Mouse (Mus musculus) neural tube, embryonic 11.5 days (tissue): ENCODE data around the gene Mad1l1. TPM values are rescaled to one million over a fixed set of nuclear protein-coding genes. Genes with fewer than 3 reads are reported as not detected.

Source experiments
- ATAC-seq: fragments of 200-750 bp; cut with Nextera tagmentation; 2 replicates; pipeline ENCODE4 v1.8.0; 2017; ENCODE audit warnings: moderate number of reproducible peaks, mild to moderate bottlenecking, moderate TSS enrichment, moderate library complexity; ENCODE audit not compliant: insufficient read depth, low FRiP score, low TSS enrichment
- DNase-seq: peaks from one replicate; pipeline ENCODE4 v3.0.0-alpha.2; 2015; ENCODE audit warnings: low spot score
- H3K27ac ChIP-seq: fragments of 300-500 bp; sonication (generic); 2 replicates; pipeline ENCODE4 v1.5.1; 2014; ENCODE audit warnings: low read depth, mild to moderate bottlenecking, low read length
- H3K27me3 ChIP-seq: fragments of 300-500 bp; sonication (generic); 2 replicates; pipeline ENCODE4 v1.6.1; 2014; ENCODE audit warnings: mild to moderate bottlenecking, low read length, mixed read lengths; ENCODE audit not compliant: control insufficient read depth, insufficient read depth
- H3K36me3 ChIP-seq: fragments of 300-500 bp; sonication (generic); 2 replicates; pipeline ENCODE4 v1.6.1; 2014; ENCODE audit warnings: mild to moderate bottlenecking, low read length, moderate library complexity, mixed read lengths; ENCODE audit not compliant: control insufficient read depth, insufficient read depth
- H3K4me1 ChIP-seq: fragments of 300-500 bp; sonication (generic); 2 replicates; pipeline ENCODE4 v1.6.1; 2014; ENCODE audit warnings: low read length, mixed read lengths; ENCODE audit not compliant: control insufficient read depth, insufficient read depth
- H3K4me2 ChIP-seq: fragments of 300-500 bp; sonication (generic); 2 replicates; pipeline ENCODE4 v1.6.1; 2014; ENCODE audit warnings: low read depth, mild to moderate bottlenecking, moderate library complexity
- H3K4me3 ChIP-seq: fragments of 300-500 bp; sonication (generic); 2 replicates; pipeline ENCODE4 v1.5.1; 2014; ENCODE audit warnings: low read depth, low read length
- H3K9ac ChIP-seq: fragments of 300-500 bp; sonication (generic); 2 replicates; pipeline ENCODE4 v1.6.1; 2014; ENCODE audit warnings: mild to moderate bottlenecking, low read length
- H3K9me3 ChIP-seq: fragments of 300-500 bp; sonication (generic); 2 replicates; pipeline ENCODE4 v1.6.1; 2016; ENCODE audit warnings: low read length; ENCODE audit not compliant: control insufficient read depth
- WGBS: fragments of 180-500 bp; shearing (Covaris S2); extraction: QIAGEN DNeasy Blood & Tissue Kit; methylation state at CpG from one replicate; pipeline ENCODE4 v1.1.7; 2014; 5-methylcytosine and 5-hydroxymethylcytosine counted together
- polyA plus RNA-seq: library from polyadenylated mRNA; unstranded; fragments of >200 nt; fragmentation: Nextera tagmentation; extraction: Ambion mirVana; gene quantifications from 2 replicates; pipeline ENCODE4 v1.2.1, GENCODE M21; 2014

Gene Mad1l1
- polyA plus RNA-seq, 1 experiment from 2014 or later: 51.9 TPM

DNA sequence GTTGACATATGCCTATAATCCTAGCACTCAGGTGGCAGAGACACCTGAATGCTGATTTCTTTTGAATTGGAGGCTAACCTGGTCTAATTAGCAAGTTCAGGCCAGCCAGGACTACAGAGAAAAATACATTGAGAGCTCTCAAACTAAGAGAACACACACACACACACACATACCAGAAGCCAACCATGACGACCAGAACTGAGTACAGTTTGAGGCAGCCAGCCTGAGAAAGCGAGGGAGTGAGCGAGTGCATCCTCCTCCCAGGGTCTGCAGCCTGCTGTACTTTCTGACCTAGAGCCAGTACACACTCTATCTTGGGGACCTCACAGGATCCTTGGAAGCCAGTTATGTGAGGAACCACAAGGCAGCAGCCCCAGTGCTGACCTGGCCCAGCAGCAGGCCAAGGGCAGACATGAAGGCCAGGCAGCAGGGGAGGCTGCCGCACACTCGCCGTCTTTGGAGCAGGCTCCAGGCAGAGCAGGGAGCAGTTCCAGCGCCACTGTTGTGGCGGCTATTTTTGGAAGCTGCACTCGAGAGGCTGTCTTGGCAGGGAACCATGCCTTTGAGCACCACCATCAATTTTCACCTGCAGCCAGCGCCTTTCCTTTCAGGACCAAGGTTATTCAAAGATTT is 143.2 kb downstream of the Mad1l1 start:
- DNase-seq (no peak), ATAC-seq (no peak)
- no peaks in the 10 kb centered on the region for H3K27me3 ChIP-seq
- H3K36me3 ChIP-seq: no peaks in the 10 kb centered on the region
- H3K4me3 ChIP-seq: no peak overlapping the region
- no peaks in the 10 kb centered on the region for H3K9me3 ChIP-seq
- H3K4me2 ChIP-seq: no peak overlapping the region
- 75% methylated on average over 10 of the region's 10 CpGs for WGBS
- no peak overlapping the region for H3K9ac ChIP-seq
- no peak overlapping the region for H3K27ac ChIP-seq
- peaks cover 7% of the 10 kb centered on the region for H3K4me1 ChIP-seq

DNA sequence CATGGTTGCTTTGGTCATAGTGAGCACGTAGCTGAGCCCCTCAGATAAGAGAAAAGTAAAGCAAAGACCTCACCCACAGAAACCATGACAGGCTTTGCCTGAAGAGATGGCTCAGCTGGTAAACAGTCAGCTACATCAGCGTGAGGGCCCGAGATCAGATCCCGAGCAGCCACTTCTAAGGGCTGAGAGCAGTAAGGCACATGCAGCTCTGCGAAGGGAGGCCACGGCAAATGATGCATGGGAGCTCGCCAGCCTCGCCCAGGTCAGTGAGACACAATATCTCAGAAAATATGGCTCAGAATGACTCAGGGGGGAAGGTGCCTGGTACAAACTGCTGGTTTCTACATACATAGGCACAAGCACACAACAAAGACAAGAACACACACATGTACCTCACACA is 143.8 kb downstream of the Mad1l1 start:
- no peak overlapping the region for H3K4me2 ChIP-seq
- H3K36me3 ChIP-seq: no peaks in the 10 kb centered on the region
- WGBS: 83% methylated on average over 8 of the region's 8 CpGs
- DNase-seq (no peak), ATAC-seq (no peak)
- H3K9ac ChIP-seq: no peak overlapping the region
- H3K9me3 ChIP-seq: no peaks in the 10 kb centered on the region
- H3K27ac ChIP-seq: no peak overlapping the region
- no peaks in the 10 kb centered on the region for H3K27me3 ChIP-seq
- no peak overlapping the region for H3K4me3 ChIP-seq
- peaks cover 7% of the 10 kb centered on the region for H3K4me1 ChIP-seq

DNA sequence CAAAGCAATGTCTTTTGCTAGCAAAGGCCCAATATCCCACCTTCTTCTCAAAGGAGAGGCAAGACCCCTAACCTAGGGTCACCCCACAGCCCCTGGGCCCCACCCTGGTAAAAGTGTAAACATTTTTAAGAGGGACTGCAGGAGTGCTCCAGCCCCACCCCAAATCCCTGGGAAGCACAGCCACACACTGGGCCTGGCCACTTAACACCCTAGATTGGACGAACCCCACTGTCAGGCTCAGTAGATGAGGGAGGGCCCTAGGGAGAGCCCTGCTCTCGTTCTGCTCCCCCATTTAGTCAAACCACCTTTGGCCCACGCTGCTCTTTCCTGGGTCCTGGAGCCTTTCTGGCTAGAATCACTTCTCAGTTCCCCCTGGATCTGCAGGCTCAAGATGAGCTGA is 145.0 kb downstream of the Mad1l1 start:
- Histone ChIP-seq H3K27me3 (no peaks in the 10 kb centered on the region), H3K36me3 (no peaks in the 10 kb centered on the region), H3K9ac (no peak overlapping the region), H3K27ac (no peak overlapping the region), H3K9me3 (no peaks in the 10 kb centered on the region), H3K4me3 (no peak overlapping the region), H3K4me2 (no peak overlapping the region), H3K4me1 (peaks cover 7% of the 10 kb centered on the region)
- WGBS: 57% methylated on average over 3 of the region's 3 CpGs
- ATAC-seq (no peak), DNase-seq (no peak)

DNA sequence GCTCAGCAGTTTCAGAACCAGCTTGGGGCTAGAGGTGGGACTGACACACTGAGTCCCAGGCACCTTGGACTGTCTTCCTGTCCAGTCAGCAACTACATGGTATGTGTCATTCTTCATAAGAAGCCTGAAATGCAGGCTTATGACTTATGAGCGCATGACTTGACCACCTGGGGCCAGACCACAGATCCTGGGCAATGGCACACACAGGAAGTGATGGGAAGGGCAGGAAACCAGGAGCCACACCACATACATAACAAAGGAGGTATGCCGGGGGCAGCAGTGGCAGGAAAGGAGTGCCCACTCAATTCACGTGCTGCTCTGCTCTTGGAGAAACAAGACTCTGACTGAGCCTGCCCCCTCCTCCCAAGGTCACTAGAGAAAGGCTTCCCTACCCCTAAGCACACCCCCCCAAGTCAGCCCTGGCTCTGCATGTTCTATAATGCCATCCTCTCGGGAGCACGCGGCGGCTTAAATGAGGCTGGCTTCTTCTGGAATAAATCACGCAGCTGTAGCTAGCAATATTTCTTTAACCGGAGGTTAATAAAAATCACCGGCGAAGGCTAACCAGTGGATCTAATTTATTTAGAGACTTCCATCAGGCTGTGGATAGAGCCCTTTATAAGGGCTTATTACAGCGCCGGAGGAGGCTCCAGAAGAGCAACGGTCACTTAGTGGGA is 146.4 kb downstream of the Mad1l1 start:
- no peaks in the 10 kb centered on the region for H3K36me3 ChIP-seq
- DNase-seq (peak; percentile 27), ATAC-seq (no peak)
- no peak overlapping the region for H3K4me2 ChIP-seq
- H3K27me3 ChIP-seq: no peaks in the 10 kb centered on the region
- H3K4me1 ChIP-seq: peaks cover 7% of the 10 kb centered on the region
- H3K9ac ChIP-seq: no peak overlapping the region
- peak overlapping the region; percentile 31; the same call in 1 of the 2 replicates for H3K27ac ChIP-seq
- 65% methylated on average over 14 of the region's 14 CpGs for WGBS
- H3K9me3 ChIP-seq: no peaks in the 10 kb centered on the region
- no peak overlapping the region for H3K4me3 ChIP-seq

DNA sequence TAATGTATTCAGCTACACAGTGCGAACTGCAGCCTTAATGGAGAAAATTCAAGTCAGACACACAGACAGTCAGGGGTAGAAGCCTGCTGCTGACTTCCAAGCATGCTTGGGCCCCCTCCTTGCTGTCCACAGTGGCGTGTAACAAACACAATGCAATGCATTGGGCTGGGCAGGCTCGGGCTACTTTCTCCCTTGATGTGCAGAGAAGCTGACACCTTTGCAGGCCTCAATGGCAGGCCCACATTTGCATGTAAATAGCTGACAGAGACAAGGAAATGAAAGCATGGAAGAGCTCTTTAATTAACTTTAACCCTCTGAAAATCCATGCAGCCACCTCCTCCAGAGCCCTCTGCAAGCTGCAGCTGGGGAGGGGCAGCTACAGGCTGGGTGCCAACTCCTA is 147.3 kb downstream of the Mad1l1 start:
- Histone ChIP-seq H3K9ac (no peak overlapping the region), H3K27ac (no peak overlapping the region), H3K4me2 (no peak overlapping the region), H3K4me3 (no peak overlapping the region), H3K27me3 (no peaks in the 10 kb centered on the region), H3K4me1 (peaks cover 7% of the 10 kb centered on the region), H3K9me3 (no peaks in the 10 kb centered on the region), H3K36me3 (no peaks in the 10 kb centered on the region)
- 24% methylated on average over 3 of the region's 3 CpGs for WGBS
- DNase-seq: no peak
- no peak for ATAC-seq

DNA sequence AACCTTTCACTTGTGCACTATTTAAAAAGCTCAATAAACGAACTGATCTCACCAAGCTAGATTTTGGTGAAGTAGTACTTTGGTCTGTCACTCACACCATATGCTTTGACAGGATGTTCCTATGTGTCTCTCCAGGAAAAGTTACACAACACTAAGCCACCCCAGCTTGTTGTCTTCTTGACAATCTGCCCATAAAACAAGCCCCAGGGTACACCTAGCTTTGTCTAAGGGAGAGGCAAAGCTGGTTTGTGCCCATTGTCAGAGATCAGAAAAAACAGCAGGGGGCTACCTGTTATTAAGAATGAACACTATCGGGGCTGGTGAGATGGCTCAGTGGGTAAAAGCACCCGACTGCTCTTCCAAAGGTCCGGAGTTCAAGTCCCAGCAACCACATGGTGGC is 148.2 kb downstream of the Mad1l1 start:
- Histone ChIP-seq H3K4me1 (peaks cover 7% of the 10 kb centered on the region), H3K27ac (no peak overlapping the region), H3K9me3 (no peaks in the 10 kb centered on the region), H3K4me2 (no peak overlapping the region), H3K9ac (no peak overlapping the region), H3K4me3 (no peak overlapping the region), H3K36me3 (no peaks in the 10 kb centered on the region), H3K27me3 (no peaks in the 10 kb centered on the region)
- no peak for DNase-seq
- no peak for ATAC-seq
- WGBS: 84% methylated on average over 4 of the region's 4 CpGs

DNA sequence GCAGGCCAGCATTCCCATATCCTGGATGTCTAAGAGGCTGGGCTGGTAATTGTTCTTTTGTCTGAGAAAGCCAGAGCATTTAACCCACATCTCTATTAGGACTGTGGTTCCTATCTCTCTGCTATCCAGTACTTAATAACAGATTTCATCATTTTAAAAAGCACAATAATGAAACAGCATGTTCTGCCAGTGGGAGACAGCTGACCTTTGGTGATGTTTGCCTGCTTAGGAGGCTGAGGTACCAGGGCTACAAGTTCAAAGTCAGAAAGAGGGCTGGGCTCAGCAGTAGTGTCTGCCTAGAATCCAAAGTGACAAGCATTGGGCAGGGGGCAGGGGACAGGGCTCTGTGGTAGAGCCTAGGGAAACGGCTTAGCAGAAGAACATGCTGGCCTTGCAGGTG is 149.6 kb downstream of the Mad1l1 start:
- ATAC-seq (no peak), DNase-seq (no peak)
- H3K27ac ChIP-seq: no peak overlapping the region
- peaks cover 7% of the 10 kb centered on the region for H3K4me1 ChIP-seq
- H3K27me3 ChIP-seq: no peaks in the 10 kb centered on the region
- H3K4me3 ChIP-seq: no peak overlapping the region
- H3K4me2 ChIP-seq: no peak overlapping the region
- 78% methylated on average over 1 of the region's 1 CpGs for WGBS
- H3K36me3 ChIP-seq: no peaks in the 10 kb centered on the region
- H3K9ac ChIP-seq: no peak overlapping the region
- H3K9me3 ChIP-seq: no peaks in the 10 kb centered on the region

DNA sequence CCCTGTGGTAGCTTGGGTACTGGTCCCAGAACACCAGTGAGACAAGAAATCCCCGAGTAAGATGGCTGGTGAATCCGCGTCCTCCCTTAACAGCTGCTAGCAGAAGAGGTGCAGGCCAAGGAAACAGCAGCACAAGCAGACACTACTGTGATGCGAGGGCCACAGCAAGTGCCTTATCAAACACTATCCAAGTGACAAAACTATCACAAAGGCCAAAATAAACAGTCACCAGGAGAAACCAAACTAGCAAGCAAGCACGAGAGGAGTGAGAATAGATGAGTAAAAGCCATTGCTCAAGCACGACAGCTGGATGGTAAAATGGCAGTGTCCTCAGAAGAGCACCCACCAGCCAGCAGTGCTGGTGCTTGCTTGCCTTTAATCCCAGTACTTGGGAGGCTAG is 153.8 kb downstream of the Mad1l1 start:
- H3K27me3 ChIP-seq: no peaks in the 10 kb centered on the region
- no peak for ATAC-seq
- H3K4me2 ChIP-seq: no peak overlapping the region
- H3K9me3 ChIP-seq: no peaks in the 10 kb centered on the region
- no peak overlapping the region for H3K4me3 ChIP-seq
- no peaks in the 10 kb centered on the region for H3K4me1 ChIP-seq
- DNase-seq: no peak
- H3K27ac ChIP-seq: no peak overlapping the region
- 85% methylated on average over 6 of the region's 6 CpGs for WGBS
- H3K36me3 ChIP-seq: no peaks in the 10 kb centered on the region
- H3K9ac ChIP-seq: no peak overlapping the region

DNA sequence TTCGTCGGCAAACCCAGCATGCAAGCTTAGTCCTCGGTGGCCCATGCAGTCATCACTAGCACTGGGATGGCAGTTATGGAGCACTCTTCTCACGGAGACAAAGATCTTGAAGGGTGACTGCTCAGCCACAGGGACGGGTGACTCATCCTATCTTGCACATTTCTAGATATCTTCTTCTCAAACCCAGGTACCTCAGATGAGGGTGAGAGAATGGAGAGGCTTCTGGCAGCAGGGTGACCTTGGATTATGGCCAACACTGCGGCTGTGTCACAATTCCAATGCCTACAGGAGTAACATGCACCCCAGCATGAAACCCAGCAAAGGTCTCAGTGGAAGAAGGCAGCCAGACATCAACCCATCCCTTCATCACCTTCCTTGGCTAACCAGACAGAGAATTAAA is 154.3 kb downstream of the Mad1l1 start:
- Histone ChIP-seq H3K4me2 (no peak overlapping the region), H3K4me1 (no peaks in the 10 kb centered on the region), H3K9ac (no peak overlapping the region), H3K4me3 (no peak overlapping the region), H3K27ac (no peak overlapping the region), H3K9me3 (no peaks in the 10 kb centered on the region), H3K27me3 (no peaks in the 10 kb centered on the region), H3K36me3 (no peaks in the 10 kb centered on the region)
- DNase-seq (no peak), ATAC-seq (no peak)
- 95% methylated on average over 6 of the region's 6 CpGs for WGBS
